Mouse (Mus musculus) neural tube, embryonic 10.5 days (tissue): ENCODE data around the gene C77080.

Source experiments
- DNase-seq: peaks from one replicate; pipeline ENCODE4 v3.0.0-alpha.2; 2017; ENCODE audit warnings: low spot score; ENCODE audit errors: extremely low spot score

Gene C77080

GRCm38 (mm10) chr4:129239075-129239474 lies 22.1 kb downstream of the C77080 start:
- peak; percentile 86 for DNase-seq

- DNase-seq, result no peak
Observed at GRCm38 (mm10) chr4:129238579-129239016, 22.6 kb downstream of the C77080 start.

- peak; percentile 63 for DNase-seq
Observed at GRCm38 (mm10) chr4:129237843-129238441, 23.3 kb downstream of the C77080 start.

GRCm38 (mm10) chr4:129236236-129236813 lies 24.9 kb downstream of the C77080 start:
- no peak for DNase-seq

- DNase-seq, result no peak
Observed at GRCm38 (mm10) chr4:129235147-129235546, 26.1 kb downstream of the C77080 start.

- DNase-seq, result no peak
Observed at GRCm38 (mm10) chr4:129234488-129234887, 26.7 kb downstream of the C77080 start.

- DNase-seq, result no peak
Observed at GRCm38 (mm10) chr4:129232561-129233360, 28.4 kb downstream of the C77080 start.

GRCm38 (mm10) chr4:129231594-129232450 lies 29.4 kb downstream of the C77080 start:
- DNase-seq, result no peak

- DNase-seq, result no peak
Observed at GRCm38 (mm10) chr4:129230926-129231325, 30.3 kb downstream of the C77080 start.

- no peak for DNase-seq
Observed at GRCm38 (mm10) chr4:129227985-129228381, 33.2 kb downstream of the C77080 start.

- DNase-seq, result no peak
Observed at GRCm38 (mm10) chr4:129227170-129227984, 33.8 kb downstream of the C77080 start.

GRCm38 (mm10) chr4:129226441-129226963 lies 34.7 kb downstream of the C77080 start:
- no peak for DNase-seq

GRCm38 (mm10) chr4:129225315-129225714 lies 35.9 kb downstream of the C77080 start:
- no peak for DNase-seq

- no peak for DNase-seq
Observed at GRCm38 (mm10) chr4:129223421-129224281, 37.6 kb downstream of the C77080 start.

GRCm38 (mm10) chr4:129222019-129222925 lies 38.9 kb downstream of the C77080 start:
- no peak for DNase-seq

GRCm38 (mm10) chr4:129221097-129222010 lies 39.9 kb downstream of the C77080 start:
- no peak for DNase-seq

- DNase-seq, result no peak
Observed at GRCm38 (mm10) chr4:129220376-129221089, 40.7 kb downstream of the C77080 start.
